Mouse (Mus musculus): ENCODE data around the gene Mark4. TPM values are rescaled to one million over a fixed set of nuclear protein-coding genes. Genes with fewer than 3 reads are reported as not detected.

Gene Mark4
- total RNA-seq (2015; ENCODE audit: low replicate concordance), result 1.9 and 5.2 TPM in 2 replicates
- 1.7 and 2.8 TPM in 2 replicates for total RNA-seq (2017; ENCODE audit: low replicate concordance)

GRCm38 (mm10) chr7:19458591-19459111 lies at the start of gene Mark4:
Gene Mark4 (minus strand): TSS chr7:19458821.
- ATAC-seq (replicated peaks; ENCODE audit: low FRiP score, poor library complexity, severe bottlenecking), result 0 out of 2 replicates have a peak, but pooled peaks have one; percentile 40

GRCm38 (mm10) chr7:19507612-19507981 lies 49.0 kb upstream of the Mark4 start:
- no peak for ATAC-seq (replicated peaks; ENCODE audit: low FRiP score, poor library complexity, severe bottlenecking)

GRCm38 (mm10) chr7:19506969-19507611 lies 48.5 kb upstream of the Mark4 start:
- ATAC-seq (replicated peaks; ENCODE audit: low FRiP score, poor library complexity, severe bottlenecking), result no peak

GRCm38 (mm10) chr7:19506326-19506725 lies 47.7 kb upstream of the Mark4 start:
- no peak for ATAC-seq (replicated peaks; ENCODE audit: low FRiP score, poor library complexity, severe bottlenecking)

- ATAC-seq (replicated peaks; ENCODE audit: low FRiP score, poor library complexity, severe bottlenecking), result 0 out of 2 replicates have a peak, but pooled peaks have one; percentile 35
These were observed 45.0 kb upstream of the Mark4 start for GRCm38 (mm10) chr7:19503481-19504068.

GRCm38 (mm10) chr7:19501658-19502057 lies 43.0 kb upstream of the Mark4 start:
- no peak for ATAC-seq (replicated peaks; ENCODE audit: low FRiP score, poor library complexity, severe bottlenecking)

- no peak for ATAC-seq (replicated peaks; ENCODE audit: low FRiP score, poor library complexity, severe bottlenecking)
These were observed 42.1 kb upstream of the Mark4 start for GRCm38 (mm10) chr7:19500420-19501363.

- ATAC-seq (replicated peaks; ENCODE audit: low FRiP score, poor library complexity, severe bottlenecking), result no peak
These were observed 39.7 kb upstream of the Mark4 start for GRCm38 (mm10) chr7:19498326-19498725.

GRCm38 (mm10) chr7:19496214-19496555 lies 37.6 kb upstream of the Mark4 start:
- ATAC-seq (replicated peaks; ENCODE audit: low FRiP score, poor library complexity, severe bottlenecking), result no peak

GRCm38 (mm10) chr7:19495521-19496213 lies 37.0 kb upstream of the Mark4 start:
- no peak for ATAC-seq (replicated peaks; ENCODE audit: low FRiP score, poor library complexity, severe bottlenecking)

GRCm38 (mm10) chr7:19494751-19495474 lies 36.3 kb upstream of the Mark4 start:
- no peak for ATAC-seq (replicated peaks; ENCODE audit: low FRiP score, poor library complexity, severe bottlenecking)

GRCm38 (mm10) chr7:19491731-19492130 lies 33.1 kb upstream of the Mark4 start:
- ATAC-seq (replicated peaks; ENCODE audit: low FRiP score, poor library complexity, severe bottlenecking), result no peak

GRCm38 (mm10) chr7:19489525-19489924 lies 30.9 kb upstream of the Mark4 start:
- ATAC-seq (replicated peaks; ENCODE audit: low FRiP score, poor library complexity, severe bottlenecking), result no peak

GRCm38 (mm10) chr7:19486549-19486948 lies 27.9 kb upstream of the Mark4 start:
- ATAC-seq (replicated peaks; ENCODE audit: low FRiP score, poor library complexity, severe bottlenecking), result no peak

GRCm38 (mm10) chr7:19485488-19485887 lies 26.9 kb upstream of the Mark4 start:
- no peak for ATAC-seq (replicated peaks; ENCODE audit: low FRiP score, poor library complexity, severe bottlenecking)

GRCm38 (mm10) chr7:19483281-19483680 lies 24.7 kb upstream of the Mark4 start:
- no peak for ATAC-seq (replicated peaks; ENCODE audit: low FRiP score, poor library complexity, severe bottlenecking)

GRCm38 (mm10) chr7:19477624-19478384 lies 19.2 kb upstream of the Mark4 start:
- no peak for ATAC-seq (replicated peaks; ENCODE audit: low FRiP score, poor library complexity, severe bottlenecking)

- ATAC-seq (replicated peaks; ENCODE audit: low FRiP score, poor library complexity, severe bottlenecking), result no peak
These were observed 18.5 kb upstream of the Mark4 start for GRCm38 (mm10) chr7:19477084-19477483.
